Mouse (Mus musculus) ES-E14 (cell line): ENCODE results near the gene Vat1.

ENCODE experiments used
- CHD2 ChIP-seq: IDR thresholded peaks from 2 replicates; pipeline ENCODE4 v1.6.1; 2014; ENCODE audit warnings: mild to moderate bottlenecking, low read depth, low read length, inconsistent platforms
- MAFK ChIP-seq: IDR thresholded peaks from 2 replicates; pipeline ENCODE4 v1.6.1; 2014; ENCODE audit warnings: mild to moderate bottlenecking, low read depth, low read length, inconsistent platforms; ENCODE audit not compliant: insufficient read depth
- ZC3H11A ChIP-seq: IDR thresholded peaks from 2 replicates; pipeline ENCODE4 v1.6.1; 2012; ENCODE audit warnings: low read depth, mild to moderate bottlenecking, inconsistent platforms, low read length, borderline replicate concordance
- ZNF384 ChIP-seq: IDR thresholded peaks from 2 replicates; pipeline ENCODE4 v1.6.1; 2012; ENCODE audit warnings: low read depth, low read length, inconsistent platforms

GRCm38 (mm10) chr11:101419610-101420009, 46.4 kb downstream of the Vat1 start:
- TF ChIP-seq MAFK (no peak), CHD2 (no peak), ZNF384 (no peak), ZC3H11A (no peak)
